Mouse (Mus musculus) MEL (cell line): ENCODE measurements around the gene Bmt2.

Experiments used
- CTCF ChIP-seq, 3 experiments: IDR thresholded peaks in 2 of 3; conservative IDR thresholded peaks in 1 of 3; 2 replicates each; pipeline ENCODE4 v1.5.1; 2011 to 2012; ENCODE audit warnings: low read length in 3 of 3, low read depth in 2 of 3, mild to moderate bottlenecking in 2 of 3, improper control_type of control experiment in 1 of 3, inconsistent platforms in 1 of 3, mixed read lengths in 1 of 3, moderate library complexity in 1 of 3; ENCODE audit not compliant: control insufficient read depth in 1 of 3, insufficient read depth in 1 of 3, poor library complexity in 1 of 3, severe bottlenecking in 1 of 3
- EP300 ChIP-seq, 2 experiments: IDR thresholded peaks; 2 replicates each; pipeline ENCODE4 v1.6.1; 2011; ENCODE audit warnings: improper control_type of control experiment in 2 of 2, low read length in 2 of 2, low read depth in 1 of 2, mild to moderate bottlenecking in 1 of 2
- MAX ChIP-seq: IDR thresholded peaks from 2 replicates; pipeline ENCODE4 v1.6.1; 2011; ENCODE audit warnings: low read length, improper control_type of control experiment
- MXI1 ChIP-seq: IDR thresholded peaks from 2 replicates; pipeline ENCODE4 v1.6.1; 2011; ENCODE audit warnings: mild to moderate bottlenecking, low read depth, low read length, improper control_type of control experiment
- NELFE ChIP-seq: IDR thresholded peaks from 2 replicates; pipeline ENCODE4 v1.6.1; 2011; ENCODE audit warnings: low read depth, low read length, improper control_type of control experiment
- POLR2A ChIP-seq, 2 experiments: IDR thresholded peaks; 2 replicates each; pipeline ENCODE4 v1.6.1; 2011 to 2012; ENCODE audit warnings: low read length in 2 of 2, mild to moderate bottlenecking in 2 of 2, control low read depth in 1 of 2, improper control_type of control experiment in 1 of 2, low read depth in 1 of 2, moderate library complexity in 1 of 2; ENCODE audit not compliant: control insufficient read depth in 1 of 2, insufficient read depth in 1 of 2, poor library complexity in 1 of 2
- ZC3H11A ChIP-seq: IDR thresholded peaks from 2 replicates; pipeline ENCODE4 v1.6.1; 2012; ENCODE audit warnings: low read depth, mild to moderate bottlenecking, inconsistent platforms, low read length, improper control_type of control experiment
- ZMIZ1 ChIP-seq: IDR thresholded peaks from 2 replicates; pipeline ENCODE4 v1.6.1; 2012; ENCODE audit warnings: low read depth, mild to moderate bottlenecking, inconsistent platforms, low read length, improper control_type of control experiment, moderate library complexity

- TF ChIP-seq NELFE, result no peak
- TF ChIP-seq ZC3H11A, result no peak
- TF ChIP-seq EP300 (IDR thresholded peaks at IDR 0.05; ENCODE audit: low read depth in 1 of 2, low read length in 2 of 2), result peak; percentile 86 to 90
- no peak for TF ChIP-seq MXI1
- TF ChIP-seq MAX, result no peak
- no peak for TF ChIP-seq ZMIZ1
- TF ChIP-seq CTCF (IDR thresholded peaks at IDR 0.05 in 2 of 3, conservative IDR thresholded peaks at IDR 0.05 in 1 of 3; ENCODE audit: control insufficient read depth in 1 of 3, insufficient read depth in 1 of 3, low read depth in 2 of 3, low read length in 3 of 3, poor library complexity in 1 of 3, severe bottlenecking in 1 of 3), result no peak
- no peak for TF ChIP-seq POLR2A (IDR thresholded peaks at IDR 0.05; ENCODE audit: control insufficient read depth in 1 of 2, insufficient read depth in 1 of 2, low read depth in 1 of 2, low read length in 2 of 2, poor library complexity in 1 of 2)
These were observed 66.9 kb downstream of the Bmt2 start for GRCm38 (mm10) chr6:13610869-13611268.
